Mouse (Mus musculus) G1E (cell line): ENCODE measurements around the gene 9930021J03Rik.

ENCODE experiments used
- CTCF ChIP-seq: IDR thresholded peaks from 2 replicates; pipeline ENCODE4 v1.5.1; 2012; ENCODE audit warnings: low read depth, low read length, inconsistent platforms, mixed read lengths
- GATA1 ChIP-seq: IDR thresholded peaks from 2 replicates; pipeline ENCODE4 v1.6.1; 2012; ENCODE audit warnings: borderline replicate concordance, low read length, inconsistent platforms, mixed read lengths

DNA sequence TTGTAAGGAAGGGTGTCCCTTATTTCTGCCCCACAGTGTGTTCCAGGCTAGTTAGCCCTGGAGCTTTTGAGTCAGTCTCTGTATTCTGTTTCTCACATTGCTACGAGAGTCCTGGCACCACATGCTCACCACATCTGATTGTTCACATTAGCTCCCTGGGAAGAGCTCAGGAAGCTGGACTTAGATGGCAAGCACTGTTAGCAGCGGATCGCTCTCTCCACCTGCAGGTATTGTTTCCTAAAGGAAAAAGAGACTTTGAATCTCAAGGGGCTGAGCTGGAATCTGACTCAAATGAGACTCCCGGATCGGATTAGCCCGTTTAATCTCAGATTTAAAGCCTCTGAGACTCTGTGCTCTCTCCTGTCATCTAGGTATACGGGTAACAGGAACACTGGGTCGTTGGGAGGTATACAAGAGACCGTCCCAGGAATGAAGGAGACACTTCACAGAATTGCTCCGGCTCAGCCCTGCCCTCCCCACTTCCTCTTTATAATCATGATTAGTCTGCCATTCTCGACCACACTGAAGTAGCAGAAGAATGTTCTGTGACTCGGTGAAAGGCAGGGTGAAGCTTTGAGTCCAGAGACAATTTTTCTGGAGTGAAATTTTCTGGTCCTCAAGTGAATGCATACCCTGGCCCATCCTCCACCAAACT lies 45.4 kb upstream of the 9930021J03Rik start:
- TF ChIP-seq CTCF: no peak
- TF ChIP-seq GATA1: no peak
